Mouse (Mus musculus) intestine, embryonic 15.5 days (tissue): ENCODE results near the gene Sec14l3. TPM values are rescaled to one million over a fixed set of nuclear protein-coding genes. Genes with fewer than 3 reads are reported as not detected.
A peak's percentile ranks its signal among the peaks of the same experiment; 100 is the strongest.

ENCODE experiments used
- ATAC-seq: fragments of 200-750 bp; cut with Nextera tagmentation; 2 replicates; pipeline ENCODE4 v1.8.0; 2017; ENCODE audit warnings: moderate TSS enrichment, moderate library complexity
- H3K27ac ChIP-seq: fragments of 300-500 bp; sonication (generic); 2 replicates; pipeline ENCODE4 v1.5.1; 2015; ENCODE audit warnings: mild to moderate bottlenecking, inconsistent platforms
- H3K27me3 ChIP-seq: fragments of 300-500 bp; sonication (generic); replicated peaks from 2 replicates; pipeline ENCODE4 v1.6.1; 2015; ENCODE audit warnings: inconsistent platforms
- H3K36me3 ChIP-seq: fragments of 300-500 bp; sonication (generic); 2 replicates; pipeline ENCODE4 v1.6.1; 2015; ENCODE audit warnings: inconsistent platforms
- H3K4me1 ChIP-seq: fragments of 300-500 bp; sonication (generic); replicated peaks from 2 replicates; pipeline ENCODE4 v1.6.1; 2015; ENCODE audit warnings: inconsistent platforms
- H3K4me2 ChIP-seq: fragments of 300-500 bp; sonication (generic); replicated peaks from 2 replicates; pipeline ENCODE4 v1.6.1; 2015; ENCODE audit warnings: mild to moderate bottlenecking, inconsistent platforms
- H3K4me3 ChIP-seq: fragments of 300-500 bp; sonication (generic); replicated peaks from 2 replicates; pipeline ENCODE4 v1.5.1; 2015; ENCODE audit warnings: inconsistent platforms
- H3K9ac ChIP-seq: fragments of 300-500 bp; sonication (generic); 2 replicates; pipeline ENCODE4 v1.6.1; 2015; ENCODE audit warnings: inconsistent platforms
- H3K9me3 ChIP-seq: fragments of 300-500 bp; sonication (generic); 2 replicates; pipeline ENCODE4 v1.6.1; 2016; ENCODE audit warnings: inconsistent platforms
- WGBS: fragments of 180-500 bp; shearing (Covaris S2); methylation state at CpG from one replicate; pipeline ENCODE4 v1.1.7; 2015; 5-methylcytosine and 5-hydroxymethylcytosine counted together
- polyA plus RNA-seq: library from polyadenylated mRNA; unstranded; fragments of >200 nt; fragmentation: Nextera tagmentation; extraction: Ambion mirVana; gene quantifications from 2 replicates; pipeline ENCODE4 v1.2.1, GENCODE M21; 2015

Gene Sec14l3
- polyA plus RNA-seq, 1 experiment from 2014 or later, result not detected

- no peak overlapping the region for H3K4me3 ChIP-seq
- H3K27ac ChIP-seq, result no peak overlapping the region
- no peak for ATAC-seq
- H3K4me2 ChIP-seq, result no peak overlapping the region
- whole genome bisulfite sequencing, result 45% methylated on average over 6 of the region's 6 CpGs
- no peak overlapping the region for H3K9ac ChIP-seq
- no peaks in the 10 kb centered on the region for H3K4me1 ChIP-seq
- peaks cover 6% of the 10 kb centered on the region; the same call in 1 of the 2 replicates for H3K27me3 ChIP-seq
- H3K9me3 ChIP-seq, result no peaks in the 10 kb centered on the region
- H3K36me3 ChIP-seq, result no peaks in the 10 kb centered on the region
Measured at GRCm38 (mm10) chr11:4062981-4063380, 1.7 kb upstream of the Sec14l3 start.

GRCm38 (mm10) chr11:4069664-4070063, 5.0 kb downstream of the Sec14l3 start:
- Histone ChIP-seq H3K4me3 (no peak overlapping the region), H3K27me3 (peaks cover 3% of the 10 kb centered on the region; the same call in 1 of the 2 replicates), H3K36me3 (no peaks in the 10 kb centered on the region), H3K9me3 (no peaks in the 10 kb centered on the region), H3K9ac (no peak overlapping the region), H3K27ac (no peak overlapping the region), H3K4me2 (no peak overlapping the region), H3K4me1 (no peaks in the 10 kb centered on the region)
- WGBS, result 83% methylated on average over 1 of the region's 1 CpGs
- no peak for ATAC-seq

- no peak overlapping the region for H3K4me2 ChIP-seq
- H3K36me3 ChIP-seq, result no peaks in the 10 kb centered on the region
- no peak overlapping the region for H3K9ac ChIP-seq
- no peaks in the 10 kb centered on the region for H3K27me3 ChIP-seq
- no peak overlapping the region for H3K4me3 ChIP-seq
- 11% methylated on average over 8 of the region's 8 CpGs for WGBS
- no peak for ATAC-seq
- no peaks in the 10 kb centered on the region for H3K4me1 ChIP-seq
- no peak overlapping the region for H3K27ac ChIP-seq
- no peaks in the 10 kb centered on the region for H3K9me3 ChIP-seq
Measured at GRCm38 (mm10) chr11:4076633-4077032, 12.0 kb downstream of the Sec14l3 start.

GRCm38 (mm10) chr11:4078267-4078933, 13.8 kb downstream of the Sec14l3 start:
- no peak for ATAC-seq
- Histone ChIP-seq H3K4me2 (no peak overlapping the region), H3K4me1 (no peaks in the 10 kb centered on the region), H3K9ac (no peak overlapping the region), H3K4me3 (no peak overlapping the region), H3K9me3 (no peaks in the 10 kb centered on the region), H3K27me3 (no peaks in the 10 kb centered on the region), H3K27ac (no peak overlapping the region), H3K36me3 (no peaks in the 10 kb centered on the region)
- 83% methylated on average over 7 of the region's 7 CpGs for WGBS

GRCm38 (mm10) chr11:4080219-4080618, 15.6 kb downstream of the Sec14l3 start:
- Histone ChIP-seq H3K27me3 (no peaks in the 10 kb centered on the region), H3K36me3 (no peaks in the 10 kb centered on the region), H3K4me3 (no peak overlapping the region), H3K9me3 (no peaks in the 10 kb centered on the region), H3K4me1 (no peaks in the 10 kb centered on the region), H3K9ac (no peak overlapping the region), H3K4me2 (no peak overlapping the region), H3K27ac (no peak overlapping the region)
- ATAC-seq, result peak; percentile 39; the same call in 1 of the 2 replicates
- 4% methylated on average over 4 of the region's 4 CpGs for WGBS

- Histone ChIP-seq H3K4me1 (no peaks in the 10 kb centered on the region), H3K27me3 (no peaks in the 10 kb centered on the region), H3K36me3 (no peaks in the 10 kb centered on the region), H3K9me3 (no peaks in the 10 kb centered on the region), H3K4me2 (no peak overlapping the region), H3K4me3 (no peak overlapping the region), H3K9ac (no peak overlapping the region), H3K27ac (no peak overlapping the region)
- WGBS, result 26% methylated on average over 5 of the region's 5 CpGs
- no peak for ATAC-seq
Measured at GRCm38 (mm10) chr11:4083316-4084078, 18.9 kb downstream of the Sec14l3 start.

GRCm38 (mm10) chr11:4086246-4086645, 21.6 kb downstream of the Sec14l3 start:
- Histone ChIP-seq H3K36me3 (peaks cover 6% of the 10 kb centered on the region; the same call in 1 of the 2 replicates), H3K4me1 (no peaks in the 10 kb centered on the region), H3K4me2 (no peak overlapping the region), H3K4me3 (no peak overlapping the region), H3K9me3 (no peaks in the 10 kb centered on the region), H3K27ac (no peak overlapping the region), H3K27me3 (no peaks in the 10 kb centered on the region), H3K9ac (no peak overlapping the region)
- no peak for ATAC-seq
- 75% methylated on average over 1 of the region's 1 CpGs for WGBS

GRCm38 (mm10) chr11:4087267-4087666, 22.6 kb downstream of the Sec14l3 start:
- H3K27ac ChIP-seq, result no peak overlapping the region
- peaks cover 16% of the 10 kb centered on the region for H3K36me3 ChIP-seq
- H3K27me3 ChIP-seq, result no peaks in the 10 kb centered on the region
- H3K4me3 ChIP-seq, result no peak overlapping the region
- H3K4me1 ChIP-seq, result no peaks in the 10 kb centered on the region
- WGBS, result 62% methylated on average over 2 of the region's 2 CpGs
- ATAC-seq, result no peak
- no peaks in the 10 kb centered on the region for H3K9me3 ChIP-seq
- H3K4me2 ChIP-seq, result no peak overlapping the region
- H3K9ac ChIP-seq, result no peak overlapping the region

- Histone ChIP-seq H3K9ac (no peak overlapping the region), H3K27me3 (no peaks in the 10 kb centered on the region), H3K4me3 (peak overlapping the region; percentile 53; the same call in 1 of the 2 replicates), H3K27ac (peak overlapping the region; percentile 84), H3K9me3 (no peaks in the 10 kb centered on the region), H3K36me3 (peaks cover 18% of the 10 kb centered on the region), H3K4me1 (peaks cover 19% of the 10 kb centered on the region), H3K4me2 (peak overlapping the region; percentile 75)
- peak; percentile 6; the same call in 1 of the 2 replicates for ATAC-seq
- 68% methylated on average over 18 of the region's 18 CpGs for WGBS
Measured at GRCm38 (mm10) chr11:4093459-4094377, 29.1 kb downstream of the Sec14l3 start.

- Histone ChIP-seq H3K36me3 (peaks cover 18% of the 10 kb centered on the region), H3K27me3 (no peaks in the 10 kb centered on the region), H3K9me3 (no peaks in the 10 kb centered on the region), H3K9ac (peak overlapping the region; percentile 58), H3K4me3 (peak overlapping the region; percentile 53), H3K27ac (peak overlapping the region; percentile 84), H3K4me1 (peaks cover 19% of the 10 kb centered on the region), H3K4me2 (peak overlapping the region; percentile 75)
- WGBS, result 9% methylated on average over 24 of the region's 24 CpGs
- ATAC-seq, result peak; percentile 16
Measured at GRCm38 (mm10) chr11:4094378-4095170, 29.9 kb downstream of the Sec14l3 start.
